Mouse (Mus musculus) ovary, postnatal 14 days (tissue): ENCODE measurements around the gene Agrp.

Experiments used
- DNase-seq: peaks from one replicate; pipeline ENCODE4 v3.0.0; 2022; ENCODE audit warnings: low spot score

The Agrp gene

GRCm38 (mm10) chr8:105636963-105637510 is at the start of gene Agrp:
Gene Agrp (minus strand): TSS chr8:105637393.
- peak; percentile 45 for DNase-seq

DNA sequence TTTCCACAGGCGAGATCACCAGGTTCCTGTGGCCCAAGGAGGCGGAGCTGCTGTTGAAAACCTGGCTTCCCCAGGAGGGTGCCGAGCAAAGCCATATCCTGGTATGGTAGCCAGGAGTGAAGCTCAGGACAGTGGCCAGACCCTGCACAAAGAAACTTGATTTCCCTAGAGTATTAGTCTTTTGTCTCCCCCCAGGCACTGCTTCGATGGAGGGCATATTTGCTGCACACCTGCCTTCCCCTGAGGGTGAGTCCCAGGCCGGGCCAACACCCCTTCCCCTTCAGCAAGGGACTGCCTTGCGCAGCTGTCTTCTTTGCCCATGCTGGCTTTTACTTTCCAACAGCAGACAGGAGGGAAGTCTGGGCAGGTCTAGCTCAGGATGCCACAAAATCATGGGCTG is 49.4 kb upstream of the Agrp start:
- no peak for DNase-seq

DNA sequence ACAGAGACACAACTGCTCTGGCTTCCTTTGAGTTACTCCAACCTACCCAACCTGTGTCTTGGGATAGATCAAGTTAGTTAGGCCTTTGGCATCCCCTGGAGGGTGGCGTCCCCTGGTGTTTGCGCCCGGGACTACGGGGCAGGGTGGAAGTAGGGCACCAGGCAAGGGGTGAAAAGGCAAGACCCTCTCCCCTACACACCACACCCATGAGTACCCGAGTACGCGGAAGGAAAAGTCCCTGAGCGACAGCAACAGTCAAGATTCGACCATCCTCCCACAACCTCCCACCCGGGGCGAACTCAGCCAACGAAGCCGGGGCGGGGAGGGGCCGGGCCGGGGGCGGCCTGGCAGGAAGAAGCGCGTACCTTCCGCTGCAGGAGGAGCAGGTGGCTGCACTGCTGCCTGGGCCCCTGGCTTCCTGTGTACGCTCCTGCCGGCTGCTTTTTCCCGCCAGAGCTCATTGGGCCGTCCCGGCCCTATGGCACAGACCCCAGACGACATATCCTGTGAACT is 48.7 kb upstream of the Agrp start, which contains the start of gene Carmil2:
Carmil2 (plus strand) TSS at position 479 of the 513 bp plus-strand sequence.
- DNase-seq, result no peak

GRCm38 (mm10) chr8:105685325-105685724 is 48.1 kb upstream of the Agrp start:
- DNase-seq, result no peak

- DNase-seq, result no peak
Measured at GRCm38 (mm10) chr8:105677891-105678290, 40.7 kb upstream of the Agrp start.

DNA sequence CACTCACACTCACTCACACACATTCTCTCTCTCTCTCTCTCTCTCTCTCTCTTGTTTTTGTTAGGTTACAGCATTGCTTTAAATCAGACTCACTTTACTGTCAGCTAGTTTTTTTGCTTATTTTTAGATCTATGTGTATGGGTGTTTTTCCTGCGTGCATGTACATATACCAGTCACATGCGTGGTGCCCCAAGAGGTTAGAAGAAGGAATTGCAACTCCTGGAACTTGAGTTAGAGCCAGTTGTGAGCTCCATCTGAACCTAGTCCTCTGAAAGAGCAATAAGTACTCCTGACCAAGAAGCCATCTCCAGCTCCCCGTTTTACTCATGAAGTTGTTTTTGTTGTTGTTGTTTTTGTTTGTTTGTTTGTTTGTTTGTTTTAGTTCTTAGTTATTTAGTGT is 24.0 kb upstream of the Agrp start:
- DNase-seq, result no peak

GRCm38 (mm10) chr8:105657641-105658040 is 20.4 kb upstream of the Agrp start:
- DNase-seq, result no peak

DNA sequence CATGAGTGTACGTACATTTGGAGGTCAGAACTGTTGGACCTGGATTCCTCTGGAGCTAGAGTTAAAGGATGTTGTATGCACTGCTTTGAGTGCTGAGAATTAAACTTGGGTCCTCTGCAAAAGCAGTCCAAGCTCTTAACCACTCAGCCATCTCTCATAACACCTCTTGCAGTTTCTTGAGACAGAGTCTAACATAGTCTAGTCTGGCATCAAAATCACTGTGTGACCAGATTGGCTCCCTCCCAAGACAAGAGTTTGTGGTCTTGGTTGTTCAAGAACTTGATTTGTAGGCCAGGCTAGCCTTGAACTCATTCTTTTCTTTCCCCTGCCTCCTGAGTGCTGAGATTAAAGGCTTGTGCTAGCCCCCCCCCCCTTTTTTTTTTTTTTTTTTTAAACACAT is 11.7 kb upstream of the Agrp start:
- DNase-seq, result no peak

DNA sequence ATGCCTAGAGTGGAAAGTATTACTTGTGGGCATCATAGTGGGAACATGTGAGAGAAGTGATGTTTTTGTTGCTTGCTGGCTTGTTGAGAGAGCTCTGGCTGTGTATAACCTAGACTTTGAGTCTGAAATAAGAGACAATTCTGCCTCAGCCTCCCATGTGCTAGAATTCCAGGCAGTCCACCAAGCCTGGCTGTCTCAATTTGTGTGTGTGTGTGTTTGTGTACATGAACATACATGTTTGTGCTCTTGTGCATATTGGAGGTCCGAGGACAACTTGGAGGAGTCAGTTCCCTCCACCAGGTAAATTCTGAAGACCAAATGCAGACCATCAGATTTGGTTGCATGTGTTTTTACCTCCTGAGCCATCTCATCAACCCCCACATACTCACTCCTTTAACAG is 8.0 kb upstream of the Agrp start:
- DNase-seq, result no peak

GRCm38 (mm10) chr8:105640511-105640910 is 3.3 kb upstream of the Agrp start:
- DNase-seq, result no peak

GRCm38 (mm10) chr8:105639835-105640234 is 2.6 kb upstream of the Agrp start:
- DNase-seq, result no peak

- no peak for DNase-seq
Measured at GRCm38 (mm10) chr8:105638510-105638909, 1.3 kb upstream of the Agrp start.

- DNase-seq, result no peak
Measured at GRCm38 (mm10) chr8:105637601-105638041, 428 bp upstream of the Agrp start.

- DNase-seq, result peak; percentile 81
Measured at GRCm38 (mm10) chr8:105636018-105636962, 903 bp downstream of the Agrp start, which contains the start of gene Ctcf. Gene Ctcf (plus strand): TSS chr8:105636568.

DNA sequence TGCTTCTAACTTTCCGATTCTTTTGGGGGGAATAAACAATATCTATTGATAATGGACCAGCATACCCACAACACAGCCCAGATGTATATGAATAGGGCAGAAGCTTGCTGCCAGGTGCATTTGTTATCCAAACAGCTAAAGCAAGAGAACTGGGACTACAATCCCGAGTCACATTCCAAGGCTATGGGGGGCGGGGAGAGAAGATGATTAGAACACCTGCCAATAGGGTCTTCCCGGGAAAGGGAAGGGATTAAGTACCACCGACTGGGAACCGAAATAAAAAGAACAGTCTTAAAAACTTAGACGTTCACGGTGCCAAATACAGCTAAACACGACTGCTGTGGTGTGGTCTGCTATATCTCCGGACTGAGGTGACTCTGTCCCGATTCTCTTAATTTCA is 1.7 kb downstream of the Agrp start:
- DNase-seq, result no peak

GRCm38 (mm10) chr8:105634771-105635458 is 2.3 kb downstream of the Agrp start:
- no peak for DNase-seq

DNA sequence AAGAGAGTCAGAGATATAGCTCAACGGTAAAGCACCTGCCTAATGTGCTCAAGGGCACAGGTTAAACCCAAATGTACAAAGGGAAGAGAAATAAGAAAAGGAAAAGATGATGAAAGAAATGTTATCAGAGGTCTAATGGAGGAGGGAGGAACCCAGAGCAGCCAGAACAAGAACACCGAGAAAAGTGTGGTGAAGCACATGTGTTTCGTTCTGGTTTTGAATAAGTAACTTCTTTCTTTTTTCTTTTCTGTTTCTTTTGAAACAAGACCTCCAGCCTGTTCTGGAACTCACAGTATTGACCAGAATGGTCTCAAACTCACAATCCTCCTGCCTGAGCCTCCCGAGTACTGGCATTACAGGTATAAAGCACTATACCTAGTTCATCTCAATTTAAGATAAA is 7.9 kb downstream of the Agrp start:
- no peak for DNase-seq

- DNase-seq, result no peak
Measured at GRCm38 (mm10) chr8:105626086-105626485, 11.1 kb downstream of the Agrp start.

- DNase-seq, result no peak
Measured at GRCm38 (mm10) chr8:105624831-105625230, 12.4 kb downstream of the Agrp start.

DNA sequence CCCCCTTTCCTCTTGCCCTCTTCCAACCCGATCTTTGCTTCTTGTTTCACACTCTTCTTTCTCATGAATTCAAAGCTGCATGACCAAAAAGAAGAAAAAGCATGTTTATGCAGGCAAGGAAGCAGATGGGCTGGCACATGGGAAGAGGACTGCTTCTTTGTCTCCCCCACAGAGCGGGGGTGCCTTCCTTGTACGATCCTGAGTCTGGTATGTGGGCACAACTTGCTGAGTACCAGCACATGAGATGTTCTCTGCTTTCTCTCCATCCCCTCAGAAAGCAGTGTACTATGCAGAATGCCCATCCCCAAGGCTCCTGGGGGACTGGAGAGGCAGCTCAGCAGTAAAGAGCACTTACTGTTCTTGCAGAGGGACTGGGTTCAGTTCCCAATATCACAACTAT is 12.8 kb downstream of the Agrp start:
- no peak for DNase-seq

DNA sequence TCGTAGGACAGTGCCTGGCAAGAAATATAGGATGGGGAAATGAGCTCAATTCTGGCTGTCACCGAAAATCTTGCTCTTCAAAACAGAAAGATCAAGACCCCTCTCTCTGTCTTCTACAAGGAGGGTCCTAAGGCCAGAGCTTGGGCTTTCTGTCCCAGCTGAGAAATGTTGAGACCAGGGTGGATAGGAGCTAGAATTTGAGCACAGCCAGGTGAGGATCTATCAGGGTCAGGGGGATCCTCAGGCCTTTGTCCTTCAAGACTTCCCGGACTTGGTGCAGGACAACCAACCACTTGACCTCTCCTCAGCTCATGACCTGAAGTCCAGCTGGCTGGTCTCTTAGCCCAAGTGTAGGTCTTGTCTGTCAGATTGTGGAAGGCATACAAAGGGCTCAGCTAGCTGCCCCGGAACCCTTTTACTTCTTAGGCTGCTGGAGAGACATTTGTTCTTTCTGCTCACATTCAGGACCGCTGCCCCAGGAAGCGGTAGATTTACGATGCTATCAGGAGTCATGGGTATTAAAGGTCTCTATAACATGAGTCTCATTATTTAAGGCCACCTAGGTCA is 13.4 kb downstream of the Agrp start:
- no peak for DNase-seq

DNA sequence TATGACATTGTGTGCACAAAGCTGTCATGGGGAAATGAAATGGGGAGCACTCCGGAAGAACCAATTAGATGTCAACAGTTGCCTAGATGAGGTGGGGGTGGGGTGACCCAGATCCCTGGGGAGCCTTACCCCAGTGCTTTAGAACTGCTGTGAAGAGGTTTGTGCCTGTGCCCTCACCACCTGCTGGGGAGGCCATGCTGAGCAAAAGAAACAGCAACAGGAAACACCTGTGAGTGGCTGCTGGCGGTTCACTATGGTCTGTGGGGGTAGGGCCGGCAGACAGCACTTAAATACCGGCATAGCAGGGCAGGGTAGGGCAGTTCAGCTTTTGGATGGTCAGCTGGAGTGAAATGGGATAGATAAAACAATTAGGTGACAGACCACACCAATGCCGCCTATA is 14.1 kb downstream of the Agrp start:
- no peak for DNase-seq
